Mouse (Mus musculus): ENCODE measurements around the gene Lrrc8d. TPM values are rescaled to one million over a fixed set of nuclear protein-coding genes. Genes with fewer than 3 reads are reported as not detected.

Lrrc8d gene
- polyA plus RNA-seq, 1 experiment from 2014 or later: 33.4 TPM

DNA sequence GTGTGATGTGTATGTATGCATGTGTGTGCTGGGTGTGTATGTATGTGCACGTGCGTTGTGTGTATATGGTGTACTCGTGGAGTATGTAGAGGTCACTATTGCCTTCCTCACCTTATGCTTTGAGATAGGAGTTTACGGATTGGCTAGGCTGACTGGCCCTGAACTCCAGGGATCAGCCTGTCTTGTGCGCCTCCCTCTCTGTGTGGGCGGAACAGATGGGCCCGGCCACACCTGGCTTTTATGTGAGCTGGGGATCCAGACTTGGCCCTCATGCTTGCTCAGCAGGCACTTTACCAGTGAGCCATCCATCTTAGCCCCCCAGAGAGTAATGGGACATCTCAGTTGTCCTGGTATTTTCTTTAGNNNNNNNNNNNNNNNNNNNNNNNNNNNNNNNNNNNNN is 10.7 kb downstream of the Lrrc8d start:
- peaks cover 18% of the 10 kb centered on the region; the same call in 1 of the 2 replicates for H3K4me1 ChIP-seq (ENCODE audit: insufficient read depth, low read length)
- H3K4me3 ChIP-seq (ENCODE audit: low read length): no peak overlapping the region
- H3K9ac ChIP-seq (replicated peaks; ENCODE audit: low read length): no peak overlapping the region
- WGBS: 75% methylated on average over 7 of the region's 7 CpGs
- H3K36me3 ChIP-seq (ENCODE audit: insufficient read depth, low read length): no peaks in the 10 kb centered on the region
- H3K27me3 ChIP-seq (ENCODE audit: insufficient read depth, low read length): no peaks in the 10 kb centered on the region
- no peaks in the 10 kb centered on the region for H3K9me3 ChIP-seq (ENCODE audit: low read length)
- ATAC-seq (ENCODE audit: low FRiP score, low TSS enrichment): no peak
- no peak overlapping the region for H3K27ac ChIP-seq (ENCODE audit: low read length)
- H3K4me2 ChIP-seq (replicated peaks; ENCODE audit: low read depth, low read length): no peak overlapping the region

- peak overlapping the region; percentile 17; the same call in 1 of the 2 replicates for H3K27ac ChIP-seq (ENCODE audit: low read length)
- ATAC-seq (ENCODE audit: low FRiP score, low TSS enrichment): no peak
- H3K9ac ChIP-seq (replicated peaks; ENCODE audit: low read length): no peak overlapping the region
- H3K4me2 ChIP-seq (replicated peaks; ENCODE audit: low read depth, low read length): no peak overlapping the region
- H3K4me3 ChIP-seq (ENCODE audit: low read length): no peak overlapping the region
- no peaks in the 10 kb centered on the region for H3K27me3 ChIP-seq (ENCODE audit: insufficient read depth, low read length)
- H3K36me3 ChIP-seq (ENCODE audit: insufficient read depth, low read length): no peaks in the 10 kb centered on the region
- no peaks in the 10 kb centered on the region for H3K9me3 ChIP-seq (ENCODE audit: low read length)
- H3K4me1 ChIP-seq (ENCODE audit: insufficient read depth, low read length): peaks cover 46% of the 10 kb centered on the region
- 83% methylated on average over 6 of the region's 6 CpGs for WGBS
Observed at GRCm38 (mm10) chr5:105714446-105714845, 14.7 kb downstream of the Lrrc8d start.

GRCm38 (mm10) chr5:105715095-105715494 is 15.3 kb downstream of the Lrrc8d start:
- peaks cover 49% of the 10 kb centered on the region for H3K4me1 ChIP-seq (ENCODE audit: insufficient read depth, low read length)
- H3K9ac ChIP-seq (replicated peaks; ENCODE audit: low read length): no peak overlapping the region
- H3K36me3 ChIP-seq (ENCODE audit: insufficient read depth, low read length): no peaks in the 10 kb centered on the region; the same call in 1 of the 2 replicates
- H3K9me3 ChIP-seq (ENCODE audit: low read length): no peaks in the 10 kb centered on the region
- no peak for ATAC-seq (ENCODE audit: low FRiP score, low TSS enrichment)
- 83% methylated on average over 8 of the region's 8 CpGs for WGBS
- no peaks in the 10 kb centered on the region for H3K27me3 ChIP-seq (ENCODE audit: insufficient read depth, low read length)
- H3K4me3 ChIP-seq (ENCODE audit: low read length): no peak overlapping the region
- H3K27ac ChIP-seq (ENCODE audit: low read length): peak overlapping the region; percentile 17; the same call in 1 of the 2 replicates
- no peak overlapping the region for H3K4me2 ChIP-seq (replicated peaks; ENCODE audit: low read depth, low read length)

GRCm38 (mm10) chr5:105715531-105716124 is 15.9 kb downstream of the Lrrc8d start:
- Histone ChIP-seq H3K4me2 (replicated peaks; ENCODE audit: low read depth, low read length) (no peak overlapping the region), H3K9ac (replicated peaks; ENCODE audit: low read length) (no peak overlapping the region), H3K9me3 (ENCODE audit: low read length) (no peaks in the 10 kb centered on the region), H3K4me3 (ENCODE audit: low read length) (no peak overlapping the region), H3K4me1 (ENCODE audit: insufficient read depth, low read length) (peaks cover 49% of the 10 kb centered on the region), H3K36me3 (ENCODE audit: insufficient read depth, low read length) (no peaks in the 10 kb centered on the region; the same call in 1 of the 2 replicates), H3K27ac (ENCODE audit: low read length) (peak overlapping the region; percentile 0; the same call in 1 of the 2 replicates), H3K27me3 (ENCODE audit: insufficient read depth, low read length) (no peaks in the 10 kb centered on the region)
- no peak for ATAC-seq (ENCODE audit: low FRiP score, low TSS enrichment)
- 39% methylated on average over 10 of the region's 10 CpGs for WGBS

- ATAC-seq (ENCODE audit: low FRiP score, low TSS enrichment): peak; percentile 41; the same call in 1 of the 2 replicates
- Histone ChIP-seq H3K9me3 (ENCODE audit: low read length) (no peaks in the 10 kb centered on the region), H3K4me1 (ENCODE audit: insufficient read depth, low read length) (peaks cover 49% of the 10 kb centered on the region), H3K36me3 (ENCODE audit: insufficient read depth, low read length) (no peaks in the 10 kb centered on the region; the same call in 1 of the 2 replicates), H3K9ac (replicated peaks; ENCODE audit: low read length) (0 out of 2 replicates have a peak overlapping the region, but pooled peaks have one; percentile 4), H3K4me2 (replicated peaks; ENCODE audit: low read depth, low read length) (no peak overlapping the region), H3K4me3 (ENCODE audit: low read length) (no peak overlapping the region), H3K27ac (ENCODE audit: low read length) (peak overlapping the region; percentile 78), H3K27me3 (ENCODE audit: insufficient read depth, low read length) (no peaks in the 10 kb centered on the region)
- WGBS: 68% methylated on average over 7 of the region's 7 CpGs
Observed at GRCm38 (mm10) chr5:105717294-105717693, 17.5 kb downstream of the Lrrc8d start.

- H3K9me3 ChIP-seq (ENCODE audit: low read length): no peaks in the 10 kb centered on the region
- peak overlapping the region; percentile 78 for H3K27ac ChIP-seq (ENCODE audit: low read length)
- no peak overlapping the region for H3K4me3 ChIP-seq (ENCODE audit: low read length)
- H3K27me3 ChIP-seq (ENCODE audit: insufficient read depth, low read length): no peaks in the 10 kb centered on the region
- H3K4me2 ChIP-seq (replicated peaks; ENCODE audit: low read depth, low read length): peak overlapping the region; percentile 25
- ATAC-seq (ENCODE audit: low FRiP score, low TSS enrichment): peak; percentile 66
- 43% methylated on average over 11 of the region's 11 CpGs for WGBS
- H3K9ac ChIP-seq (replicated peaks; ENCODE audit: low read length): no peak overlapping the region
- peaks cover 49% of the 10 kb centered on the region for H3K4me1 ChIP-seq (ENCODE audit: insufficient read depth, low read length)
- H3K36me3 ChIP-seq (ENCODE audit: insufficient read depth, low read length): peaks cover 5% of the 10 kb centered on the region; the same call in 1 of the 2 replicates
Observed at GRCm38 (mm10) chr5:105718138-105718670, 18.4 kb downstream of the Lrrc8d start.

GRCm38 (mm10) chr5:105721267-105721666 is 21.5 kb downstream of the Lrrc8d start:
- no peaks in the 10 kb centered on the region for H3K9me3 ChIP-seq (ENCODE audit: low read length)
- peaks cover 35% of the 10 kb centered on the region for H3K4me1 ChIP-seq (ENCODE audit: insufficient read depth, low read length)
- no peak overlapping the region for H3K27ac ChIP-seq (ENCODE audit: low read length)
- no peak overlapping the region for H3K9ac ChIP-seq (replicated peaks; ENCODE audit: low read length)
- no peaks in the 10 kb centered on the region for H3K27me3 ChIP-seq (ENCODE audit: insufficient read depth, low read length)
- no peak for ATAC-seq (ENCODE audit: low FRiP score, low TSS enrichment)
- H3K4me3 ChIP-seq (ENCODE audit: low read length): no peak overlapping the region
- no peak overlapping the region for H3K4me2 ChIP-seq (replicated peaks; ENCODE audit: low read depth, low read length)
- peaks cover 8% of the 10 kb centered on the region for H3K36me3 ChIP-seq (ENCODE audit: insufficient read depth, low read length)
- WGBS: 84% methylated on average over 4 of the region's 4 CpGs

DNA sequence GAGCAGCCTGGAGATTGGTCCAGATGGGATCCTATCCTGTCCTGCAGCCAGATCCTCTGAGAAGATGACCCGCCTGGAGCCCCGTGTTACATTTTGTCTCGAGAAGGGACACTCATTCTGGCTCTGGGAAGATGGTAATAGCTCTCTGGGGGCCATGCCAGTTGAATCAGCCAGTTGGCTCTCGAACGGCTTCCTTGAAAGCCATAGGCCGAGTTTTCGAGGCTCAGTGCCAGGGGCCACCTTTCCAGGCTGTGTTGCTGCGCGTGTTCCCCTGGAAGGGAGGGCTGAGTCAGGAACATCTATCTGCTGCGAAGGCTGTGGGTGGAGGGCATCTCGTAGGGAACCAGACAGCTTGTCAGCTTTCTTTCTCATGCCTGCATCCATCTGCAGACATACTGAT is 23.0 kb downstream of the Lrrc8d start:
- Histone ChIP-seq H3K27ac (ENCODE audit: low read length) (no peak overlapping the region), H3K4me2 (replicated peaks; ENCODE audit: low read depth, low read length) (no peak overlapping the region), H3K9ac (replicated peaks; ENCODE audit: low read length) (no peak overlapping the region), H3K27me3 (ENCODE audit: insufficient read depth, low read length) (no peaks in the 10 kb centered on the region), H3K9me3 (ENCODE audit: low read length) (no peaks in the 10 kb centered on the region), H3K4me1 (ENCODE audit: insufficient read depth, low read length) (peaks cover 23% of the 10 kb centered on the region), H3K36me3 (ENCODE audit: insufficient read depth, low read length) (peaks cover 8% of the 10 kb centered on the region), H3K4me3 (ENCODE audit: low read length) (no peak overlapping the region)
- WGBS: 90% methylated on average over 11 of the region's 11 CpGs
- no peak for ATAC-seq (ENCODE audit: low FRiP score, low TSS enrichment)

DNA sequence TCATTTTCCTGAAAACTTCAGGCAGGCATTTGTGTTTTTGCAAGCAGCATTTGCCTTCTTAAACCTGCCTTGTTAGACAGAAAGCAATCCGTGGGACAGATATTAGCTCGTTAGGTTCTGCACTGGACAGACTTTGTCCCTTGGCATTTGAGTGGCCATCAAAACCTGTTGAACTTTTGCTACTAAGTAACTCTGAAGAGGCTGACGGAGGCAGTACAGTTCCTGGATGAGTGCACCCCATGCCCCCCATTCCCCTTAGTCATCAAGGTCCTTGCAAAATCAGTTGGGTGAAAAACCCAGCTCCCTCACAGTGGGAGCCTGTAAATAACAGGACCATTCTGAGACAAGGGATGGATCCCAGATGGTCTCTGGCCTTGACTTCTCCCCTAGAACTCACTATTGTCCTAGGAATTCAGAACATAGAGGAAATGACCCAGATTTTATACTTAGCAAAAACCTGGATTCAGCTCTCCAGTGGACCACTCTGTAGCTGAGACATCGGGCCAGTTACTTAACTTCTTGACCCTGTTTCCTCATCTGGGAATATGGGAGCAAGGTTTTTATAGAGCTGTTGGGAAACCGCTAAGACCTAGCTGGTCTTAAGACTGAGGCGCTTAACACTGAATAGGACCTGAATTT is 30.5 kb downstream of the Lrrc8d start:
- Histone ChIP-seq H3K4me2 (replicated peaks; ENCODE audit: low read depth, low read length) (no peak overlapping the region), H3K27me3 (ENCODE audit: insufficient read depth, low read length) (no peaks in the 10 kb centered on the region), H3K27ac (ENCODE audit: low read length) (peak overlapping the region; percentile 54), H3K9me3 (ENCODE audit: low read length) (no peaks in the 10 kb centered on the region), H3K4me1 (ENCODE audit: insufficient read depth, low read length) (peaks cover 24% of the 10 kb centered on the region), H3K4me3 (ENCODE audit: low read length) (no peak overlapping the region), H3K9ac (replicated peaks; ENCODE audit: low read length) (no peak overlapping the region), H3K36me3 (ENCODE audit: insufficient read depth, low read length) (peaks cover 6% of the 10 kb centered on the region)
- WGBS: 70% methylated on average over 6 of the region's 6 CpGs
- peak; percentile 37 for ATAC-seq (ENCODE audit: low FRiP score, low TSS enrichment)

- Histone ChIP-seq H3K9me3 (ENCODE audit: low read length) (no peaks in the 10 kb centered on the region), H3K4me2 (replicated peaks; ENCODE audit: low read depth, low read length) (peak overlapping the region; percentile 78), H3K27me3 (ENCODE audit: insufficient read depth, low read length) (no peaks in the 10 kb centered on the region), H3K9ac (replicated peaks; ENCODE audit: low read length) (peak overlapping the region; percentile 71), H3K4me3 (ENCODE audit: low read length) (peak overlapping the region; percentile 49), H3K4me1 (ENCODE audit: insufficient read depth, low read length) (peaks cover 24% of the 10 kb centered on the region), H3K27ac (ENCODE audit: low read length) (no peak overlapping the region), H3K36me3 (ENCODE audit: insufficient read depth, low read length) (peaks cover 6% of the 10 kb centered on the region)
- 26% methylated on average over 16 of the region's 16 CpGs for WGBS
- ATAC-seq (ENCODE audit: low FRiP score, low TSS enrichment): no peak; the same call in 1 of the 2 replicates
Observed at GRCm38 (mm10) chr5:105731173-105731626, 31.4 kb downstream of the Lrrc8d start.
